Mouse (Mus musculus): ENCODE measurements around the gene Cacnb1. TPM values are rescaled to one million over a fixed set of nuclear protein-coding genes. Genes with fewer than 3 reads are reported as not detected.

Gene Cacnb1
- polyA plus RNA-seq, 1 experiment from 2014 or later, result 0.95 TPM

DNA sequence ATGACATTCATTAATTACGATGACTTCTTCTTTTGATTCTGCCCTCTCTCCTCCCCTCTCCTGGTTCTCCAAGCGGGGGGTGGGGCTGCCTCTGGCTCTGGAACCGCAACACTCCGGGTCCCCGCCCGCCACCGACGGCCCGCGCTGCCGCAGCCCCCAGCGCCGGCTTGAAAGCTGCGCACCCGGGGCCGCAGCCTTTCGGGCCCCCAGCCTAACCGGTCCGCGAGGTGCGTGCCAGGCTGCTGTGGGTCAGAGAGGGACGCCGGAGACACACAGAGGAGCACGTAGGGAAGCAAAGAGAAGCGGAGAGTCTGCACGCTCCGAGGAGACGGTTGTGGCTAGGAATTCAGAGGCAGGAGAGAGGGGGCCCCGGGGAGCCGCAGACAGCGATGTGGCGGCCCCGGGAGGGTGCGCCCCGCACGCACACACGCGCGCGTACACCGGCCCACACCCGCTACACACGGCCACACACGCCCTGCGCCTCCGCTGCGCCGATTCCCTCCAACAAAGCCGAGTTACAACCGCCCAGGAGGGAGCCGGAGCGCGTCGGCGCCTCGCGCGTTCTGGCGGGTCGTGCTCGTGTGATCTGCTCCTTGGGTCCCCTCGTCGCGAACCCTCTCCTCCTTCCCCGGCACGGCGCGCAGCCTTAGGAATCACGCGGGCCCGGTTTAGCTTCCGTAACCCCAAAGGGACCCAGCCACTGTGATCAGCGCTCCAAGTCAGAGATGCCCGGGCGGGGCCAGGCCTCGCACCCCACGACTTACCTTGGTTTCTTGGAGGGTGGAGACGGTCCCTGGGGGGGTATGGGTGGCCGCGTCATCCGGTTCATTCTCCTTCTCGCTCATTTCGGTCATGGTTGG is 29.5 kb upstream of the Cacnb1 start:
- H3K4me2 ChIP-seq, result peak overlapping the region; percentile 54
- no peak overlapping the region for H3K9ac ChIP-seq
- no peak for ATAC-seq
- H3K9me3 ChIP-seq (replicated peaks), result no peaks in the 10 kb centered on the region
- H3K4me3 ChIP-seq, result peak overlapping the region; percentile 31
- peaks cover 15% of the 10 kb centered on the region; the same call in 1 of the 2 replicates for H3K4me1 ChIP-seq
- peaks cover 98% of the 10 kb centered on the region for H3K27me3 ChIP-seq (replicated peaks)
- 1% methylated on average over 83 of the region's 83 CpGs for WGBS (ENCODE audit: insufficient replicate concordance)
- H3K27ac ChIP-seq, result no peak overlapping the region
- H3K36me3 ChIP-seq, result no peaks in the 10 kb centered on the region

DNA sequence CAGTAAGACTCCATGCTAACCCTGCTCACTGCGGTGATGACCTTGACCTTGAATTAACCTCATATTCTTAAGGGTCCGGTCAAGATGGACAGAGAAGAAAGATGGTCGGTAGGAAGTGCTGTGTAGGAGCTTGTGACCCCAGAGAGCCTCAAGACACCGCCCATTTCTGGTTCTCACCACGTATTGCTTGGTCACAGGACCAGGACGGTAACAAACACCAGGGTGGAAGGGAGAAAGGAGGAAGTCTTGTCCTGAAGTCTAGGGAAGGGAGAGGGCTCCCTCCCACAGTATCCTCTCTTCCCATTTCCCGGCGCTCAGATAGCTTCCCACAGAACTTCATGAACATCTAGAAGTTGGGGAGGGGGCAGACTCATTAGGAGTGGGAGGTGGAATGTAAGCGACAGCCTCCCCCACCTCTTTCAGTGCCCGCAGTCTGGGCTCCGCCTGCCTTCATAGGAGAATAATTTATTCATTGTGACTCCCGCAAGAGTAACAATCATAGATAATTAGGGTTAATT is 28.8 kb upstream of the Cacnb1 start:
- Histone ChIP-seq H3K9ac (no peak overlapping the region), H3K4me1 (peaks cover 15% of the 10 kb centered on the region; the same call in 1 of the 2 replicates), H3K4me2 (peak overlapping the region; percentile 54; the same call in 1 of the 2 replicates), H3K9me3 (replicated peaks) (no peaks in the 10 kb centered on the region), H3K27me3 (replicated peaks) (peaks cover 93% of the 10 kb centered on the region), H3K27ac (no peak overlapping the region), H3K36me3 (no peaks in the 10 kb centered on the region), H3K4me3 (peak overlapping the region; percentile 31; the same call in 1 of the 2 replicates)
- no peak for ATAC-seq
- 6% methylated on average over 12 of the region's 12 CpGs for WGBS (ENCODE audit: insufficient replicate concordance)

DNA sequence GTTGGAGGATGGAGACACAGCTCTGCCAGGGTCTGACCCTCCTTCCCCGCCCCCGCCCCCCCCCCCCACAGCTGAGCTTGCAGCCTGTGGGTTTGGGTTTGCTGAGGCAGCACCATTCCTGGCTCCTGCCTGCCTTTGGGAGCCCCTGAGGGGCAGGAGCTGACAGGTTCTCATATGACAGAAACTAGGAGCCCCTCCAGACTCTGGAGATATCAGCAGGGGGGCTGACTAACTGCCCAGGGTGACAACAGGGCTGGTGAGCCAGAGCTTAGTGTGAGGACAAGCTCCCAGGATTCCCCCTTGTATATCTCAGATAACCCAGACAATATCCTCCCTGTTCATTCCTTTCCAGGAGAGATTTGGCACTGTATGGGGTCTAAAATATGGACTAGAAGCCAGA is 28.1 kb upstream of the Cacnb1 start:
- Histone ChIP-seq H3K4me2 (no peak overlapping the region), H3K27ac (no peak overlapping the region), H3K4me3 (no peak overlapping the region), H3K36me3 (no peaks in the 10 kb centered on the region), H3K4me1 (peaks cover 15% of the 10 kb centered on the region; the same call in 1 of the 2 replicates), H3K9ac (no peak overlapping the region), H3K27me3 (replicated peaks) (peaks cover 88% of the 10 kb centered on the region), H3K9me3 (replicated peaks) (no peaks in the 10 kb centered on the region)
- no peak for ATAC-seq
- WGBS (ENCODE audit: insufficient replicate concordance), result 10% methylated on average over 2 of the region's 2 CpGs

DNA sequence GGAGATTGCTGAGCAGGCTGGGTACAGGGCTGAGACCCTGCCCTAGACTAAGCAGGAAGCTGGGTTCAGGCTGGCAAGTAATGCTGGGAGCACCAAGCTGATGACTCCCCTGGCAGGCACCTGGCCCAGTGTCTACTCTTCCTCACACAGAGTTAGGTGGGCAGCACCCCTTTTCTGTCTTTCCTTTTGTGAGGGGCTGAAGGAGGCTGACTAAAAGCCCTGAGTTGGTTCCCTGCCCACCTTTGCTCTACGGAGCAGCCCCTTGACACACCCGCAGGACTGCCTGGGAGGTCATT is 27.6 kb upstream of the Cacnb1 start:
- no peaks in the 10 kb centered on the region for H3K36me3 ChIP-seq
- H3K27ac ChIP-seq, result no peak overlapping the region
- no peaks in the 10 kb centered on the region for H3K9me3 ChIP-seq (replicated peaks)
- WGBS (ENCODE audit: insufficient replicate concordance), result 19% methylated on average over 2 of the region's 2 CpGs
- ATAC-seq, result no peak
- no peak overlapping the region for H3K4me2 ChIP-seq
- H3K9ac ChIP-seq, result no peak overlapping the region
- no peak overlapping the region for H3K4me3 ChIP-seq
- peaks cover 83% of the 10 kb centered on the region for H3K27me3 ChIP-seq (replicated peaks)
- H3K4me1 ChIP-seq, result peaks cover 15% of the 10 kb centered on the region; the same call in 1 of the 2 replicates

DNA sequence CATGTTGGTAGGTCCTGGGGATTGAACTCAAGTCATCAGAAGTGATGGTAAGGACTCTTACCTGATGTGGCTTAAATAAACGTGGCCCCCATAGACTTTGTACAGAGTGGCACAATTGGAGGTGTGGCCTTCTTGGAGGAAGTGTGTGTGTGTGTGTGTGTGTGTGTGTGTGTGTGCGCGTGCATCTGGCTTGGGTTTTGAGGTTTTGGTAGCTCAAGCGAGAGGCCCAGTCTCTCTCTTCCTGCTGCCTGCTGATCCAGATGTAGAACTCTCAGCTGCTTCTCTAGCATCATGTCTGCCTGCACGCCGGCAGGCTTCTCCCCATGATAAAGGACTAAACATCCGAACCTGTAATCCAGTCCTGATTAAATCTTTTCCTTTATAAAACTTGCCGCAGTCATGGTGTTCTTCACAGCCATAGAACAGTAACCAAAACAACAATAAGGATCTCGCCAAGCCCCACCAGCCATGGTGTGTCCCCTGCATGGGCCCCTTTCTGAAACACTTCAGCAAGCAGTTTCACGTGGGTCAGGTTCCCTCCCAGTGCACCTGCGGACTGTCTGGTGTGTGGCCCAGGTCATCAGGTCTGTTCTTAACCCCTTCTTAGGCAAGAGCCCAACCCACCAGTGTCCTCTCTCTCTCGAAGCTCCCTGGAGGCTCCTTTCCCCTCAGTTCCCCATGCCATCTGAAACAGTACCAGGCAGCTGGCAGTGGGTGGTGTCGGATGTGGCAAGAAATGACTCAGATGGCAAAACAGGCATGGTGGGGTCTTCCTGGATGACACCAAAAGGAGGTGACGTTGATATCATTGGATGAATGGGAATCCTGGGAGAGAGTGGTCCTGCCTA is 27.1 kb upstream of the Cacnb1 start:
- peaks cover 15% of the 10 kb centered on the region; the same call in 1 of the 2 replicates for H3K4me1 ChIP-seq
- H3K27me3 ChIP-seq (replicated peaks), result peaks cover 77% of the 10 kb centered on the region
- no peak overlapping the region for H3K4me3 ChIP-seq
- 44% methylated on average over 14 of the region's 14 CpGs for WGBS (ENCODE audit: insufficient replicate concordance)
- H3K9ac ChIP-seq, result no peak overlapping the region
- ATAC-seq, result no peak
- no peaks in the 10 kb centered on the region for H3K9me3 ChIP-seq (replicated peaks)
- no peaks in the 10 kb centered on the region for H3K36me3 ChIP-seq
- H3K27ac ChIP-seq, result no peak overlapping the region
- no peak overlapping the region for H3K4me2 ChIP-seq

DNA sequence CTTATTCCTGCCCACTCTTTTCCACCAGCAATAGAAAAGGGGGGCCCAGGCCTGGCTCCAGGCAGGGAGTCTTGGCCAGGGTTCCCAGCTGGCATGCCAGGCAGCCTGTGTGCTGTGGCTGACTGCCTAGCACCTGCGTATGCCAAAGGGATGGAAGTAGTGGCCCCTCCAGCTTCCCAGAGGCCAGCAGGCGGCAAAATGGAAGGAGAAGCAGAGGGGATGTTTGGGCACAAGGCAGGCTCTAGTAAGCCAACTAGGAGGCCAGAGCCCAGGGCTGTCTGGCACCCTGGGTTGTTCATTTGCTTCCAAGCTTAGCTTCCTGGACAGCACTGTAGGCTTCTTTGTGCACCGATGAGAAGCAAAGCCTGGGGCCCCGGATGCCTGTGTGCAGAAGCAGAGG is 24.9 kb upstream of the Cacnb1 start:
- Histone ChIP-seq H3K27me3 (replicated peaks) (peaks cover 64% of the 10 kb centered on the region), H3K4me3 (no peak overlapping the region)
- WGBS (ENCODE audit: insufficient replicate concordance), result 59% methylated on average over 4 of the region's 4 CpGs

DNA sequence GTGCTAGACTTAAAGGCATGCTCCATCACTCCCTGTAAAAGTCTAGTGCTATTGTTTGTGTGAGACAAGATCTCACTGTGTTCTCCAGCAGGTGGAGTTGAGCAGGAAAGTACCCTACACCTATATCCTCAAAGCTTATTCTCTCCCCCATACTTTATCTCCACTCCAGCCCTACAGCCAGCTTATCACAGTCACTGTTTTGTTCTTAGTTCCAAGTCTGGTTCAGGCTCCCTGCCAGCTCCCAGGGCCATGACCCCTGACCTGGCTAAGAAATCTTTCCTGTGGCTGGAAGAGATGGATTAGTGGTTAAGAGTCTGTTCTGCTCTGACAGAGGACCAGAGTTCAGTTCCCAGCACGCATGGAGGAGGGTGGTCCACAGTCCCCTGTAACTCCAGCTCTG is 23.6 kb upstream of the Cacnb1 start:
- Histone ChIP-seq H3K27ac (no peak overlapping the region), H3K4me3 (no peak overlapping the region), H3K9me3 (replicated peaks) (no peaks in the 10 kb centered on the region), H3K4me2 (no peak overlapping the region), H3K4me1 (no peaks in the 10 kb centered on the region), H3K27me3 (replicated peaks) (peaks cover 56% of the 10 kb centered on the region), H3K36me3 (no peaks in the 10 kb centered on the region), H3K9ac (no peak overlapping the region)
- 47% methylated on average over 1 of the region's 1 CpGs for WGBS (ENCODE audit: insufficient replicate concordance)
- no peak for ATAC-seq

More for the DNA sequence above, 24.9 kb upstream of the Cacnb1 start:
- no peaks in the 10 kb centered on the region for H3K9me3 ChIP-seq (replicated peaks)
- H3K9ac ChIP-seq, result no peak overlapping the region
- H3K4me2 ChIP-seq, result no peak overlapping the region
- peaks cover 10% of the 10 kb centered on the region; the same call in 1 of the 2 replicates for H3K4me1 ChIP-seq
- no peaks in the 10 kb centered on the region for H3K36me3 ChIP-seq
- H3K27ac ChIP-seq, result no peak overlapping the region
- no peak for ATAC-seq

DNA sequence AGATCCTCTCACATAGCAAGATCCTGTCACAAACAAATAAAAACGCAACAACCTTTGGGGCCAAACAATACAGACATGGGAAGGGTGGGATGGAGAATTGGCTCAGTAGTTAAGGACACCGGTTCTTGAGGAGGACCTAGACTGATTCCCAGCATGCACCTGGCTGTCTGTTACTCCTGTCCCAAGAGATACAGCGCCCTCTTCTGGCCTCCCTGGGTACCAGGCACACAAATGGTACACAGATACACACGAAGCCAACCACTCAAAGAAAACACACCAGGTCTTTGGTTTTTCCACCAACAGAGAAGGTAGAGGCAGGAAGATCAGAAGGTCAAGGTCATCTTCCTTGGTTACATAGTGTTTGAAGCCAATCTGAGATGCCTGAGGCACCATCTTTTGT is 22.8 kb upstream of the Cacnb1 start:
- ATAC-seq, result no peak
- peaks cover 52% of the 10 kb centered on the region for H3K27me3 ChIP-seq (replicated peaks)
- H3K4me3 ChIP-seq, result no peak overlapping the region
- H3K36me3 ChIP-seq, result no peaks in the 10 kb centered on the region
- 57% methylated on average over 4 of the region's 4 CpGs for WGBS (ENCODE audit: insufficient replicate concordance)
- no peak overlapping the region for H3K4me2 ChIP-seq
- no peaks in the 10 kb centered on the region for H3K4me1 ChIP-seq
- no peak overlapping the region for H3K9ac ChIP-seq
- no peak overlapping the region for H3K27ac ChIP-seq
- H3K9me3 ChIP-seq (replicated peaks), result no peaks in the 10 kb centered on the region

DNA sequence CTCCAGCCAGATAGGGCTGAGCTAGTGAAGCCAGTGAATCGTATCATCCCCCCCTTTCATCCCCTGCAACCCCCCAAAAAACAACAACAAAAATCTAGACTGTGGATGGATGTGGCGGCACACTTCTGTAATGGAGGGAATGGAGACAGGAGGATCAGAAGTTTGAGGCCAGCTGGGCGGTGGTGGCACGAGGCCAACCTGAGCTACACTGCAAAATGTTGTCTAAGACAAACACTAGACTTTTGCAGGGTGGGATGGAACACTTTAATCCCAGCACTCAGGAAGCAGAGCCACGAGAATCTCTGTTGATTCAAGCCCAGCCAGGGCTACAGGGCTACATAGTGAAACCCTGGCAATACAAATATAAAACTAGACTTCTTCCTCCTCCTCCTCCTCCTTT is 21.2 kb upstream of the Cacnb1 start:
- no peaks in the 10 kb centered on the region for H3K36me3 ChIP-seq
- WGBS (ENCODE audit: insufficient replicate concordance), result 55% methylated on average over 5 of the region's 5 CpGs
- H3K9me3 ChIP-seq (replicated peaks), result no peaks in the 10 kb centered on the region
- no peak overlapping the region for H3K4me3 ChIP-seq
- no peaks in the 10 kb centered on the region for H3K4me1 ChIP-seq
- H3K27ac ChIP-seq, result no peak overlapping the region
- H3K4me2 ChIP-seq, result no peak overlapping the region
- ATAC-seq, result no peak
- H3K9ac ChIP-seq, result no peak overlapping the region
- peaks cover 42% of the 10 kb centered on the region for H3K27me3 ChIP-seq (replicated peaks)

DNA sequence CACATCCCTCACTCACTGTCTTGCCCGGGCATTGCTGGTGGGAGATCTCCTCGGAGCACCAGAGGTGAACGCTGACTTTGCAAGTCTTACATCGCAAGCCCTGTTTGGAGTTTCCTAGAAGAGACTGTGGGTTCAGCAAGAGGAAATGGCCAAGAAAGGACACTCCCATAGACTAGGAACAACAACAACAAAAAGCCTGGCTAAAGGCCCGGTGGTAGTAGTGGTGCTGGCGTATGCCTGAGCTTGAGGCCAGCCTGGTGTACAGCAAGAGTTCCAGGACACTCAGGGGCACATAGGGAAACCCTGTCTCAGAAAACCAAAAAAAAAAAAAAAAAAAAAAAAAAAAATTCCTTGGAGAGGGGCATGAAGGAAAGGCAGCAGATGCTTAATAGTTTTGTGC is 19.9 kb upstream of the Cacnb1 start:
- no peak overlapping the region for H3K4me2 ChIP-seq
- no peak overlapping the region for H3K9ac ChIP-seq
- 53% methylated on average over 6 of the region's 6 CpGs for WGBS (ENCODE audit: insufficient replicate concordance)
- no peak for ATAC-seq
- peaks cover 37% of the 10 kb centered on the region for H3K27me3 ChIP-seq (replicated peaks)
- H3K4me3 ChIP-seq, result no peak overlapping the region
- no peaks in the 10 kb centered on the region for H3K36me3 ChIP-seq
- no peaks in the 10 kb centered on the region for H3K9me3 ChIP-seq (replicated peaks)
- no peak overlapping the region for H3K27ac ChIP-seq
- no peaks in the 10 kb centered on the region for H3K4me1 ChIP-seq

DNA sequence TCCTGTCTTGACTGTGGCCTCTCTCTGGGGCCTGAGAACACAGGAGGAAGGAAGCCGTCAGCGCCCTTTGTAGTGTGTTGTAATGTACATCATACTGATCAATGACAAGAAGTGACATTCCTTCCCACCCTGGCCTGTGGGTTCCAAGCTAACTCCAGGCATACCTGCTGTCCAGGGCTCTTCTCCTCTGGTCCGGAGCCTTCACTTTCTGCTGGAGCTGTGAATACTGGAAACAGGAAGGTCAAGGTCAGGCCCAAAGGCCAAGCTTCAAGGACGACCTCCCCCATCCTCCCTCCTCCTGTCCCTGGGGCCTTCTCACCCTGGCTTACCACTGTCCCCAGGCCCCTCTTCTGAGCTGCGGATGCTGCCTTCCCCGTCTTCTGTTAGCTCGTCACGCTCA is 18.1 kb upstream of the Cacnb1 start:
- H3K9me3 ChIP-seq (replicated peaks), result no peaks in the 10 kb centered on the region
- H3K4me1 ChIP-seq, result peaks cover 7% of the 10 kb centered on the region
- no peak overlapping the region for H3K9ac ChIP-seq
- no peak for ATAC-seq
- H3K36me3 ChIP-seq, result no peaks in the 10 kb centered on the region
- no peak overlapping the region for H3K27ac ChIP-seq
- H3K27me3 ChIP-seq (replicated peaks), result peaks cover 48% of the 10 kb centered on the region
- 58% methylated on average over 8 of the region's 8 CpGs for WGBS (ENCODE audit: insufficient replicate concordance)
- no peak overlapping the region for H3K4me2 ChIP-seq
- H3K4me3 ChIP-seq, result no peak overlapping the region

DNA sequence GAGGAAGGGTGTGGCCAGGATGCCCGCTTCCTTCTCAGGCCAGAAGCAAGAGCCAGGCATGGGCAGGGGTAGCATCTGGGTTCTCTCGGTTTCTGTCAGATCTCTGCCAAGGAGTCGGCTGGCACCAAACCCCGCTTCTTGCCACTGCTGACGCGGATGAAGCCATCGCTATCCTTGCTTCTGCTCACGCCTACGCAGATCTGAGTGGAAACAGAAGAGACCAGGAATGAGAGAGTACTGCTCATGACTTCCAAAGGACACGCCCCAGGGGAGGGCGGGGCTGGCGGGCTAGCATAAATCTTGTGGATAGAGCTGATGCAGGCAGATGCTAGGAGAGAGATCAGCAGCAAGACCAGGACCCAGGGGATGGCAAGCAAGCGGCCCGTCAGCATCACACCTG is 15.0 kb upstream of the Cacnb1 start:
- Histone ChIP-seq H3K27me3 (replicated peaks) (peaks cover 55% of the 10 kb centered on the region), H3K9me3 (replicated peaks) (no peaks in the 10 kb centered on the region), H3K4me3 (no peak overlapping the region), H3K9ac (no peak overlapping the region), H3K36me3 (no peaks in the 10 kb centered on the region), H3K27ac (no peak overlapping the region), H3K4me2 (no peak overlapping the region), H3K4me1 (peaks cover 12% of the 10 kb centered on the region)
- no peak for ATAC-seq
- WGBS (ENCODE audit: insufficient replicate concordance), result 55% methylated on average over 14 of the region's 14 CpGs

Measured in liver, embryonic 12.5 days (tissue).